Mouse (Mus musculus): ENCODE data around the gene Dnajc30. TPM values are rescaled to one million over a fixed set of nuclear protein-coding genes. Genes with fewer than 3 reads are reported as not detected.
"Not testable (repeated sequence)": the region's sequence is repeated elsewhere in the genome, so short reads cannot be mapped to it uniquely, and the experiment has no call there.

Gene Dnajc30
- 10 to 100 TPM; 22.0 to 25.2 TPM for total RNA-seq (2021)
- long read RNA-seq, experiment 1, transcript Dnajc30-201 (1 exons, 1,661 nt) = major isoform, 39 of 39 reads
- long read RNA-seq, experiment 1, partial matches to known transcripts = 0 of 39 reads
- long read RNA-seq, experiment 1, other reads (novel, unspliced or antisense) = 0 of 39 reads
- long read RNA-seq, experiment 2, transcript Dnajc30-201 (1 exons, 1,661 nt) = major isoform, 39 of 41 reads
- long read RNA-seq, experiment 2, partial matches to known transcripts = 0 of 41 reads
- long read RNA-seq, experiment 2, other reads (novel, unspliced or antisense) = 2 of 41 reads

DNA sequence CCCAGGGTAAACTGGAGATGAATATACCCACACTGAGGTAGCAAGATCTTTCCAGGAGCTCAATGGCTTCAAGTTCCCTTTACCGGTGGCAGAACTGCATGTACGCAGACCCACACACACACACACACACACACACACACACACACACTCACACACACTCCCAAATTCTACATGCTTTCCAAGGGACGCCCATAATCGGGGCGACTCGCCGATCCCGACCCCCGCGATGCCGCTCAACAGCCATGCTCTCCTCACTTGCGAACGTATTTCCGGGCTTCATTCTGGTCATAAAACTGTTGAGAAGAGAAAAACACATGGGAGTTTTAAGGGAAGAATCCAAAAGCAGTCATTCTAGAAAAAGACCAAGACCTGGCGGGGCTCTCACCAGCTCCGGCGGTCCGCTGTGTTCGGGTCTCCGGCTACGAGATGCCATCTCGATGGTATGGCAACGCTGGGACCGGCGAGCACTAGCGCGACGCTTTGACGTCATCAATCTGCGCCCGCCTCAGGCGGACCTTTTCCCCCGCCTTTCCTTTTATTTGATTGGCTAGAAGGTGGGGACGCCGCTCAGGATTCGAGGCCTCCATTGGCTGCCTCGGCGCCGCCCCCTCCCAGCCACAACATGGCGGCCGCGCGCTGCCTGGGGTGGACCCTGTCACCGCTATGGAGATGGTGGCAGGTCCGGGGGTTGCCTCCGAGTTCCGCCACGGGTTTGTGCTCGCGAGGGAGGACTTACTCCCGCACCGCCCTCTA is at the start of gene Dnajc30:
TSS of gene Dnajc30 (plus strand) at position 574 of the 753 bp plus-strand sequence.
- DNase-seq = peak; percentile 94

DNA sequence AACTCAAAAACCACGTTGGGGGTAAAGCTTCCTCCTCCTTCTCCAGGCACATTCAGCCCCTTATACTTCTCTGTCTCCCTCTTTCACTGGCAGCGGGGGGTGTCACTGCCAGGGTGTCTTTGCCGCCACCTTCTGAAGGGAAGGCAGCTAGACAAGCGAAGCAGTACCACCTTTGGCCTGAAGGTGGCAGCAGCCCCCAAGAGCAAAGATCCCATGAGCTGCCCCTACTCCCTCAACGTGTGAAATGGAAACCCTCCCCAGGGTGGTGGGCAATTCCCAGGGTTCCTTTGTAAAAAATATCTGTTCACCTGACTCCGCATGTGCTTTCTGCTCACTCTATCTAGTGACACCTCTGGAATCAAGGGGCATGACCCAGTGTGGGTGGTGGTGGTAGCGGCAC is 48.5 kb upstream of the Dnajc30 start:
- DNase-seq = peak; percentile 65

DNA sequence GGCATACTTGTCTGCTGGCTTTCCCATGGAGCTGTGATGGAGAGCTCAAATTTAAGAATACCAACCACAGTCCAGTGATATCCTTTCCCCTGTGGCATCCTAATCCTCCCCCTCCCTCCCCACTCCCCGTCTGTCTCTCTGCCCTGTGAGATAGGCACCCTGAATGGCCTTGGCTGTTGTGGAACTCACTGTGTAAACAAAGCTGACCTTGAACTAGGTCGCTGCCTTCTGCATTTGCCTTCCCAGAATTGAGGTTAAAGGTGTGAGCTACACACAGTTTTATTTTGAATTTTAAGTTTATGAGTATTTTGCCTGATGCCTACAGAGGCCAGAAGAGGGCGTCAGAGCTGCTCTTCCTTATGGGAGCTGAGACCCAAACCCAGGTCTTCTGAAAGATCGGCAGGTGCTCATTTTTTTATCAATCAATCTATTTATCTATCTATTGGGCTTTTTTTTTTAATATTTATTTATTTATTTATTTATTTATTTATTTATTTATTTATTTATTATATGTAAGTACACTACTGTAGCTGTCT is 47.7 kb upstream of the Dnajc30 start:
- no peak for DNase-seq

DNA sequence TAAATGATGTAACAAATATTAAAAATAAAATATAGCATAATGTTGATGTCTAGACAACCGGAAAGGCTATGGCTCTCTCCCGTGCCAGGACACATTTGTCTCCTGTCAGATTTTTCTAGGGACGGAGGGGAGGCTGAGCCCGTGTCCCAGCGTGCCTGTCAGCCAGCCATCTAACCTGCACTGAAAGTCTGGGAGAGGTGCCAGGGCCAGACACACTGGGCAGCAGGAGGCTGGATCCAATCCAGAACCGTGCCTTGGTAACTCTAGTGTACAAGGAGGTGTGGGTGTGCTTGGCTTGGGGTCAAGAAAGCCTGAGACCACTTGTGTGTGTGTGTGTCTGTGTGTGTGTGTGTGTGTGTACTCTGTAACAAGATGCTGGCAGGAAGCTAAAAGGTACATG is 42.2 kb upstream of the Dnajc30 start:
- DNase-seq = no peak

DNA sequence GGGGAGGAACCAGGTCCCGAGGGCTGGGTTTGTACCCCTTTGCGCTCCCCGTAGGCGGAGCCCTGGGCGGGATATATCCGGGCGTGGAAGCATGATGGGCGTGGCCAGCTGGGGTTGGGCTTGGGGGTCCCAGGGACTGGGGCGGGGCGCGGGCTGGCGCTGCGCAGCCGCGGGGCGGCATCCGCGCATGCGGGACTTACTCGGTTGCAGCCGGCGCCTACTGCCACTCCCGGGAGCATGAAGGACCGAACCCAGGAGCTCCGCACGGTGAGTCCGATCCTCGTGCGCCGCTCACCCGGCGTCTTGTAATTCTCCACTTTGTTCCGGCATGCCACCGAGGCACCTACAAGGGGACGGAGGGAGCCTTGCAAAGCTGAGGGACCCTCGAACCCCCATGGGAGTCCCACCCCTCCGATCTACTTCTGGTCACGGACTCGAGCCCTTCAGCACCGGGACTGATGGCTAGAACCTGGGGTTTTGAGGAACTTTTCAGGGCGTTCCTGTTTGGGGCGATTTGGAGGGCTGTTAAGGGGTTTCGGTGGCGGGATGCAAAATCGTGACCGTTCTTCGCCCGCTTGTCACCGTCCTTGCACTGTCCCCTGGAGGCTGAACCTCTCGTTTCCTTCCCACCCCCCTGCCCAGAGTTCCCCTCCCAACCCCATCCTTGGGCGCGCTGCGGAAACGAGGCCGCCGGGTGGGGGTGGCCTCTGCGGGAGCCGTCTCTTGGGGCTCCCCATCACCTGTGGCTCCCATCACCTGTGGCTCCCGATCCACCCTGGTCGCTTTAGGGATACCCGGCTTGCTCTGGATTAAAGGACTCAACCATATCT is 40.4 kb upstream of the Dnajc30 start, which contains the start of gene Stx1a:
TSS of gene Stx1a (plus strand) at position 139 of the 830 bp plus-strand sequence.
- DNase-seq = peak; percentile 87

DNA sequence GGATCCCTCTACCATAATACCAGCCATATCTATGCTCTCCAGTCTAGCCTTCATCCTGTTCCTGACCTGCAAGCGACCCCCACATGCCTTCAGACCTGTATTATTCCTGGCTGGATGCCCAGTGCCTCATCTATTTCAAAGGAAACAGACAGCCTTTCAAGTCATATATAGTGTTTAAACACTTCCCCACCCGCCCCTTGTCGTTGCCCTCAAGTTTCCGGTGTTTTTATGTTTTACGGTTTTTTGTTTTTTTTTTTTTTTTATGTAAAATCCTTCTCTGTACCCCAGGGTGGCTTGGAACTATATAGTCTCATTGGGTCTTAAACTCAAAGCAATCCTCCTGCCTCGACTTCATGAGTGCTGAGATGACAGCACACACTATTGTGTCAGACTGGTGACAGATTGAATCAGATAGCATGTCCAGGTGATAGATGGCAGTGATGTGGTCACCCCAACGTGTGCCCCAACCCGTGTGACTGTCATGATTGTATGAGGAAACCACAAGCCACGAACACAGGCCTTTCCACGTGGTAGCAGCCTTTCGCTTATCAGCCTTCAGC is 39.3 kb upstream of the Dnajc30 start:
- no peak for DNase-seq

DNA sequence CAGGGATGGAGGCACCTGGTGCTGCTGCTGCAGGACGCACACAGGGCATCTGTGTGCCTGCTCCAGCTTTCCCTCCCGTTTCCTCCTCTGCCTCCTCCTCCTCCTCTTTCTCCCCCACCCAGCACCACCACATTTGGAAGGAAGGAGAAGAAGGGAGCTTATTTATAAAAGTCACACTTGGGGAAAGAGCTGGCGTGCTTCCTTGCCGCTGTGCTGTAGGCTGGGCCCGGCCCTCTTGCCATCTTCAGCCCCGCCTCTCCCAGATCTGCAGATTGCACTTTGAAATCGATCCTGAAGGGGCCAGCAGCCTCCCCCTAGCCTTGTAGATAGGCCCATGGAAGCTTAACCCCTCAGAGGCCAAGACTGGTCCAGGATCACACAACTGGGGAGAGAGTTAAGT is 38.1 kb upstream of the Dnajc30 start:
- DNase-seq = no peak

DNA sequence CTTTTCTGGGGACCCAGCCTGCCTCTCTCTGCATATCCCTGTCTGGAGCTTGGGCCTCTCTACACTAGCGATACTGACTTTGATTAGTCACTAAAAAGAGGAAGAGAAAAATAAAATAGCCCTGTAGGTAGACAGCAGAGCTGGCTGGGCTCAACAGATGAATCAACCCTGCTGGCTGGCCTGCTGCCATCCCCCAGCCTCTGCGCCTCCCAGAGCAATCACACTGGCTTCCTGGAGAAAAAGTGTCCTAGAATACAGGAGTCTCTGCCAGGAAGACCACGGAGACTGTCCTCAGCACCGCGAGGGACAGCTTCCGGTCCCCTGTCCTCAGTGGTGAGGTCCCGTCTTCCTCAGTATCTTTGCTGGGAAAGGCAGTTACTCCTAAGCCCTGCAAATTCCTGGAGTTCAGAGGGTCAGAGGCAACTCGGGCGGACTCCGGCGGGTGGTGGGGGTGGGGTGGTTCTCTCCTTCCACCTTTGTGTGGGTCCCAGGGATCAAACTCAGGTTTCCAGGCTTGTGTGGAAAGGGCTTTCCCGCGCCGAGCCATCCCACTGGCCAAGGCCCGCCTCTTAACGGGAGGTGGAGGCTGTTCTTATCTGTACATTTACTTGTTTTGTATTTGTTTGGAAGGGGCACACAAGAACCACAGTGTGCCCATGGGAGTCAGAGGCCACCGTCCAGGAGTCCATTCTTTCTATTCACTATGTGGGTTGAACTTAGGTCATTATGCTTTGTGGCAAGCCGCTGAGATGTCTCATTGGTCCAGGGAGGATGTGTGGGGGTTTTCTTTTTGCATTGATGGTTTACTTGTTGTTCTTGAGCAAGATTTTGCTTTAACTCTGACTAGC is 34.8 kb upstream of the Dnajc30 start:
- DNase-seq = peak; percentile 30

DNA sequence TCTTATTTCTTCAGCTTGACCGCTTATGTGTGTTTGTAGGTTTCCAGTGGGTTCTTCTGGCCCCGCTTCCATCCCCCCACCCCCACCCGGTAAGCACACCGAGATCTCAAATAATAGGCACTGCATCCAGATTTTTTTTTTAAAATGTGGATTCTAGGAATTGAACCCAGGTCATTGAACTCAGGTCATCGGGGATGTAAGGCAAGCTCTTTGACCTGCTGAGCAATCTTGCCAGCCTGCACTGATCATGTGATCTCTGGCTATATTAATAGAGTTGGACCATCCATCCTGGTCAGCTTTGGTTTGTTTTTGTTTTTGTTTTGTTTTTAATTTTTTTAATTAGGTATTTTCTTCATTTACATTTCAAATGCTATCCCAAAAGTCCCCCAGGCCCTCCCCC is 31.4 kb upstream of the Dnajc30 start:
- DNase-seq = no peak

DNA sequence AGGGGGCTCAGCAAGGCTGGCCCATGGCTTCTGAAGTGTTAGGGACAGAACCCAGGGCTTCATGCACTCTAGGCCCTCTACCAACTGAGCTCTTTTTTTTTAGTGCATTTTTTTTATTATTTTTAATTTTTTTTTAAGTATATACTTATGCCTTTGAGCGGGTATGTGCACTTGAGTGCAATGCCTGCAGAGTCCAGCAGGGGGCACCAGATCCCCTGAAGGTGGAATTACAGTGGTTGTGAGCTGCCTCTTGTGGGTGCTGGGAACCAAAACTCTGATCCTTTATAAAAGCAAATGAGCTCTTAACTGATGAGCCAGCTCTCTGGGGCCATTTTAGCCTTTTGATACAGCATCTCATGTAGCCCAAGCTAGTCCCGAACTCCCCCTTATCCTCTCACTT is 29.4 kb upstream of the Dnajc30 start:
- no peak for DNase-seq

DNA sequence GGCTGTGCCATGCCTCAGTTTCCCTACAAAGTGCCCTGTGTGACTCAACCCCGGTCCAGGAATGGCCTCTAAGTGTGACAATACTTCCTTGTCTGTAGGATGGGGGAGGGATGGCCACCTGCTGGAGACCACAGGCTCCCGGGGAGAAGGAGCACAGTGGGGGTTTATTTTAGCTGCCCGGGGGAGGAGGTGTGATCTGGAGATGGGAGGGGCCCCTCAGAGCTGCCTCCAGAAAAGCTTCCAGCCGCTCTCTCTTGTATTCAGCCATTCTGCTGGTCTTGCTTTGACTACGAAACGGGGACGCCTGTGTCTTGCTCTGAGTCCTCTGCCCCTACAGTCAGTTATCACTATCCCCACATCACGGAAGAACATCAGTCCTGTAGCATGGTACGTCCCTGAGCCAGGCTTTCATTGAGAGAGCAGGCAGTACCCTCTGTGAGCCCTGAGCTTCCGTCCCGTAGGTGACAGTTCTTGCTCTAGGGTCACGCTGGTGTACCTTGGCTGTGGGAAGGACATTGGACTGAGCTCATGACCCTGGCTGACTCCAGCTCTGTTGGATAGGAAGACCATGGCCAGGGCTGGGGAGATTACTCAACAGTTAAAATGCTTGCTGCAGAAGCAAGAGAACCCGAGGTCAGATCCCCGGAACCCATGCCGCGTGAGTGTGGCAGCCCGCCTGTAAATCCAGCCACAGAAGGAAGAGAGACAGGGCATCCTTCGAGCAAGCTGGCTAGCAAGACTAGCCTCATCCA is 28.2 kb upstream of the Dnajc30 start:
- no peak for DNase-seq

DNA sequence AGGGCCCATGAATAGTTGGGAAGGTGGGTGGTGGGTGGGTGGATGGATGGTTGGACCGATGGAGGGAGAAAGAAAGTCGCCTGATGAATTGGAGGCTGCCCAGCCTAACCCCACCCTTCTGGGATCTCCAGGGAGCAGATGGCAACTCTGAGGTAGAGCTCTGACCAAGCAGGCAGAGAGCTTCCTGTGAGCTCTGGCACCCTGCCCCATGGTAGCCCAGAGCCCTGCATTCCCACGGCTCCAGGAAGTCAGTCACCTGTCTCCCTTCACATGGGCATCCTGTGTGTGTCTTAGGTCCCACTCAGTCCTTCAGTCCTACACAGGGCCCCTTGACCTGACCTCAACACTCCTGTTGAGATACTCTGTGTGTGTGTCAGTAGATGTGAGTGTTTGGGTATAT is 26.1 kb upstream of the Dnajc30 start:
- no peak for DNase-seq

DNA sequence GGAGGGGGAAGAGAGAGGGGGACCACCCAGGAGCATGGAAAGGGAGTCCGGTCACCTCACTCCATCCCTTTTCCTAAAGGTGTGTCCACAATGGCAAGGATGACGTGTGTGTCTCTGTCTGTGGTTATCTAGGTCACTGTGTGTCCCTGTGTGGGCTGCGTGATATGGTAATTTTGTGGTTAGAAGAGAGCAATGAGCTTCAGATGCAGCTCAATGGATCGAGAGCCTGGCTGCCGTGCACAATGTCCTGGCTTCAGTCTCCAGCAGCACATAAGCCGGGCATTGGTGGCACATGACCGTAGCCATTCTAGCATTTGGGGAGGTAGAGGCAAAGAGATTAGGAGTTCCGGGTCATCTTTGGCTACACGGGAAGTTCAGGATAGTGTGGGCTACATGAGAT is 24.5 kb upstream of the Dnajc30 start:
- no peak for DNase-seq

DNA sequence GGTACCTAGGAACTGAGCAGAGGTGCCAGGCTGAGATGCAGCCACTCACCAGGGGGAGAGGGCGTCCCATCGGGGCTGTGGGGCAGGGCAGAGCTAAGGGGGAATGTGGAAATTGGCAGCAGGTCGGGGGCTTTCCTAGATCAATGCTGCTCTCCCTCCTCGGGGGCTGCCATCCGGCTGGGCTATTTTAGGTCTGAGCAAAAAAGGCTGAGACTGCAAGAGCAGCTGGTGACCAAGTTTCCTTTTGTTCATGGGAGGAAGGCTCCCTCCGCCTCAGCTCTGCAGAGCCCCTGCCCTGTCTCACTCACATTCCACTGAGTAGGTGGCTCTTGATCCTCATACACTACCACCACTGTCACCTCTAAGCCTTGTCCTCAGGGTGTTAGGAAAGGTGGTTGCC is 23.9 kb upstream of the Dnajc30 start:
- DNase-seq = no peak

DNA sequence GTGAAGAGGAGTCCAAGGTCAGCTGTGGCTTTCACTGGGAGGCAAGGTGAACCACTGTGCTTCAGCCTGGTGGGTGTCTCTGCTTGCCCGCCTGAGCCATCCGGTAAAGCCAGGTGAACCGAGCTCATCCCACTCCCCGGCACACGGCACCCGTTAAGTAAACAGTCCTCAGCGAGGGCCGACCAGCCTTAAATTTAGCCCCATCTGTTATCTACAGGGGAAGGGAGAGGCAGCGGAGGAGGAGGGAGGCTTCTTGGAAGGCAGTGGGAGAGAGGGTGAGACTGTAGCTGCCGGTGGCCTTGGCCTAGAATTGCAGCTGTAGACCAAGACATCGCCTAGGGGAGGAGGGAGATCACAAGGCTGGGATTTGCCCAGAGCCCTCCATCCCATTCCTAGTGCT is 23.2 kb upstream of the Dnajc30 start:
- no peak for DNase-seq

DNA sequence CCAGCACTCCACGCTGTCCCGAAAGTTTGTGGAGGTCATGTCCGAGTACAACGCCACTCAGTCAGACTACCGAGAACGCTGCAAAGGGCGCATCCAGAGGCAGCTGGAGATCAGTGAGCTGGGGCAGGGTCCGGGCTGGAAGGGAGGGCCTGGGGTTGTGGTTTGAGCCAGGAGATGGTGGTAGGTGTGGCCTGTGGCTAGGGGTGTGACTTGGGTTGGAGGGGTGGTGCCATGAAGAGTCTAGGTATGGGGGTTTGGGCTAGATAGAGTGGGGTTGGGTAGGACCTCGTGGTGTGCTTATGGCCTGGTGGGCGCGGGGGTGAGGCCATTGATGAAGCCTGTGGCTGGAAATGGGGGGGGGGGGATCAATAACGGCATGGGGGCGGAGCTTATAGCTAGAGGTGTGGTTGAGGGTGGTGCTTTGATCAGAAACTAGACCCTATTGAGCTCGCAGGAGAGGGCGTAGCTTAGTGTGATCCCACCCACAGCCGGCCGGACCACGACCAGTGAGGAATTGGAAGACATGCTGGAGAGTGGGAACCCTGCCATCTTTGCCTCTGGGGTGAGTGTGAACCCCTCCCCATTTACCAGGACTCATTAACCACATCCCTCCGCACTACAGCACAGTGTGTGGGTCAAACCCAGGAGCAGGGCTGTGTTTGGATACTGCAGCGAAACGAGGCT is 21.8 kb upstream of the Dnajc30 start:
- no peak for DNase-seq

DNA sequence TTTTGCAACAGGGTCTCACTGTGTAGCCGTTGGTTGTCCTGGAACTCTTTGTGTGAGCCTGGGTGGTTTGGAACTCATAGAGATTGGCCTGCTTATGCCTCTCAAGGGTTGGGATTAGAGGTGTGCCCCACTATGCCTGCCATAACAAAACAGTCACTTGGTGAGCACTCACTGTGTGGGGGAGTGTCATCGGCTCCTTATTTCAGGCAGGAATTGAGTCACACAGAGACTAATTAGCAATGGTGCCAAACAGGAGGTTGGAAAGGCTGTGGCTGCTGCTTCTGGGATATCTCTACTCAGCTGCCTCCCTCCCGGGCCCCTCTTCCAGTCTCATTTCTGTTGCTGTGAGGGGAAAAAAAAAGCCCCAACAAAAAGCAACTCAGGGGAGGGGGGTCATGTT is 19.4 kb upstream of the Dnajc30 start:
- no peak for DNase-seq

DNA sequence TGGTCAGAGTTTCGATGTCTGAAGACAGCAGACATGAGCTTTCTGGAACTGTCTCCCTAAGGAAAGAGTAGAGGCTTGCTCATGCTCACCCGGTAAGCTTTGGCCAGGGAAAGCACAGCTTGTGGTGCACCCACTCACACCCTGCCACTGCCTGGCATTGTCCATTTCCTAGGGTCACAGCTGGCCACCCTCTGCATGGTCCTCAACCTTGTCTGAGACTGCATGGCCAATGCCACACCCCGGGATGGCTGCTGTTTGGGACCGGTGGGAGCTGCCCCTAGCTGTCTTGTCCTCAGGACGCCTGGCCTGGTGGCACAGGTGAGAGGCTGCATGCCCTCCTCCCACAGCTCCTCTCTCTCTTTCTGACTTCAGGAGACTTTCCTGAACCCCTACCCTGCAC is 15.5 kb upstream of the Dnajc30 start:
- DNase-seq = no peak

DNA sequence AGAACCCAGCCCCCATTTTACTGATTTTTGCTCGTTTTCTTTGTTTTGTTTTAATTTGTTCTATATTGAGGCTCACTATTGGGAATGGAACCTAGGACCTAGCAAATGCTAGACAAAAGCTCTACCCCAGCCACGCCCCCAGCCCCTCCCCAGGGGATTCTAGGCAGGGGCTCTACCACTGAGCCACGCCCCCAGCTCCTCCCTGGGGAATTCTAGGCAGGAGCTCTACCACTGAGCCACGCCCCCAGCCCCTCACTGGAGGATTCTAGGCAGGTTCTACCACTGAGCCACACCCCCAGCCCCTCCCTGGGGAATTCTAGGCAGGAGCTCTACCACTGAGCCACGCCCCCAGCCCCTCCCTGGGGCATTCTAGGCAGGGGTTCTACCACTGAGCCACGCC is 14.7 kb upstream of the Dnajc30 start:
- not testable (repeated sequence) for DNase-seq

DNA sequence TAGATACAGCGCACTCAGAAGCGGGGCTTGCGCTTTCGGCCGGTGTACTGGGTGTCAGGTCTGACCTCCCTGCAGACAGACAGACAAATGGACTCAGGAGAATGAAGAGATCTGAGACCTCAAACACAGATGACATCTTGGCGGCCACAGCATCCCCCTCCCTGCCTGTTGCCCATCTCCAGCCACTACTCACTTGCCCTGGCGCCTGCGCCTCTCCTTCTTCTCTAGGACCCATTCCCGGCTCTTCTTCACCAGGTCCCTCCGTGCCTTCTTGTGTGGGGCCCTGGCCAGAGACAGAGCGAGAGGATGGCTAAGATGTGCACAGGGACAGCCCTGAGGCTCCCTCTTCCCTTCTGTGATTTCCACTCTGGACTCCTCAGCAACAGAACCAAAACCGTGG is 10.6 kb upstream of the Dnajc30 start:
- no peak for DNase-seq
